Mouse (Mus musculus): ENCODE results near the gene Ptp4a2.

DNA sequence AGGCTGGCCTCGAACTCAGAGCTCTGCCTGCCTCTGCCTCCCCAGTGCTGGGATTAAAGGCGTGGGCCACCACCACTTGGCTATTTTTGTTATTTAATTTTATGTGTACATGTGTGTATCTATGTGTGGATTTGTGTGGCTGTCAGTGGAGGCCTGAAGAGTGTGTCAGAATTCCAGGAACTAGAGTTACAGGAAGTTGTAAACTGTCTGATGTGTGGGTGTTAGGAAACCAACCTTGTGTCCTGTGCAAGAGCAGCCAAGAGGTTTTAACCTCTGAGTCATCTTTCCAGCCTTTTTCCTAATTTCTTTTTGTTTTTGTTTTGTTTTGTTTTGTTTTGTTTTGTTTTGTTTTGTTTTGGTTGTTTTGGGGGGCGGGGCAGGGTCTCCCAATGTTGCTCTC lies 83.8 kb downstream of the Ptp4a2 start:
- TF ChIP-seq CTCF (IDR thresholded peaks at IDR 0.05) (no peak), POLR2A (IDR thresholded peaks at IDR 0.05; ENCODE audit: insufficient read depth, low read depth, low read length) (no peak)

Measured in heart, adult 2 months (tissue).